Mouse (Mus musculus) heart, adult 8-10 months (tissue): ENCODE results near the gene 6030458C11Rik. TPM values are rescaled to one million over a fixed set of nuclear protein-coding genes. Genes with fewer than 3 reads are reported as not detected.
A peak's percentile ranks its signal among the peaks of the same experiment; 100 is the strongest.

Experiments
- DNase-seq: peaks from one replicate; pipeline ENCODE4 v3.0.0; 2022; ENCODE audit warnings: low spot score
- total RNA-seq, 4 experiments: library from RNA; stranded (reverse); gene quantifications; 2 replicates each; pipeline ENCODE4 v1.2.4; 2022

6030458C11Rik gene
- 10 to 100 TPM; 13.7 to 15.1 (median 14.3) TPM for total RNA-seq

GRCm38 (mm10) chr15:12824197-12824952 is at the start of gene 6030458C11Rik, which contains the start of gene Drosha:
Gene 6030458C11Rik, minus strand, starts transcription at chr15:12824649.
Gene Drosha, plus strand, starts transcription at chr15:12824815.
- DNase-seq: peak; percentile 100

GRCm38 (mm10) chr15:12867269-12867668 is 42.8 kb upstream of the 6030458C11Rik start:
- no peak for DNase-seq

- no peak for DNase-seq
These were observed 41.3 kb upstream of the 6030458C11Rik start for GRCm38 (mm10) chr15:12865595-12866314.

- no peak for DNase-seq
These were observed 39.2 kb upstream of the 6030458C11Rik start for GRCm38 (mm10) chr15:12863669-12864068.

- no peak for DNase-seq
These were observed 37.6 kb upstream of the 6030458C11Rik start for GRCm38 (mm10) chr15:12862061-12862460.

GRCm38 (mm10) chr15:12858645-12859044 is 34.2 kb upstream of the 6030458C11Rik start:
- no peak for DNase-seq

- DNase-seq: no peak
These were observed 33.5 kb upstream of the 6030458C11Rik start for GRCm38 (mm10) chr15:12857840-12858516.

- no peak for DNase-seq
These were observed 32.3 kb upstream of the 6030458C11Rik start for GRCm38 (mm10) chr15:12856780-12857179.

GRCm38 (mm10) chr15:12853471-12853870 is 29.0 kb upstream of the 6030458C11Rik start:
- DNase-seq: no peak

- no peak for DNase-seq
These were observed 24.9 kb upstream of the 6030458C11Rik start for GRCm38 (mm10) chr15:12849373-12849772.

- DNase-seq: no peak
These were observed 23.9 kb upstream of the 6030458C11Rik start for GRCm38 (mm10) chr15:12848196-12848975.

- no peak for DNase-seq
These were observed 18.4 kb upstream of the 6030458C11Rik start for GRCm38 (mm10) chr15:12842833-12843232.

GRCm38 (mm10) chr15:12840737-12841136 is 16.3 kb upstream of the 6030458C11Rik start:
- no peak for DNase-seq

- DNase-seq: no peak
These were observed 9.8 kb upstream of the 6030458C11Rik start for GRCm38 (mm10) chr15:12834231-12834630.

- no peak for DNase-seq
These were observed 8.9 kb upstream of the 6030458C11Rik start for GRCm38 (mm10) chr15:12833385-12833784.

- DNase-seq: no peak
These were observed 8.2 kb upstream of the 6030458C11Rik start for GRCm38 (mm10) chr15:12832599-12832998.

GRCm38 (mm10) chr15:12829878-12830277 is 5.4 kb upstream of the 6030458C11Rik start:
- DNase-seq: no peak

GRCm38 (mm10) chr15:12825408-12825807 is 959 bp upstream of the 6030458C11Rik start:
- DNase-seq: no peak

GRCm38 (mm10) chr15:12824965-12825364 is 516 bp upstream of the 6030458C11Rik start:
- DNase-seq: no peak

GRCm38 (mm10) chr15:12823455-12824119 is 862 bp downstream of the 6030458C11Rik start:
- DNase-seq: no peak
